Mouse (Mus musculus) hindbrain, postnatal 0 days (tissue): ENCODE data around the gene Crebl2. TPM values are rescaled to one million over a fixed set of nuclear protein-coding genes. Genes with fewer than 3 reads are reported as not detected.

Source experiments
- ATAC-seq: fragments of 200-750 bp; cut with Nextera tagmentation; 2 replicates; pipeline ENCODE4 v1.8.0; 2017; ENCODE audit warnings: mild to moderate bottlenecking, moderate TSS enrichment, moderate library complexity
- DNase-seq: peaks from one replicate; pipeline ENCODE4 v3.0.0-alpha.2; 2015; ENCODE audit warnings: low spot score
- H3K27ac ChIP-seq: fragments of 300-500 bp; sonication (generic); 2 replicates; pipeline ENCODE4 v1.5.1; 2014; ENCODE audit warnings: mild to moderate bottlenecking
- H3K27me3 ChIP-seq: fragments of 300-500 bp; sonication (generic); 2 replicates; pipeline ENCODE4 v1.6.1; 2014; ENCODE audit warnings: low read length, mixed read lengths; ENCODE audit not compliant: insufficient read depth
- H3K36me3 ChIP-seq: fragments of 300-500 bp; sonication (generic); 2 replicates; pipeline ENCODE4 v1.6.1; 2014; ENCODE audit warnings: low read length, mixed read lengths; ENCODE audit not compliant: insufficient read depth
- H3K4me1 ChIP-seq: fragments of 300-500 bp; sonication (generic); 2 replicates; pipeline ENCODE4 v1.6.1; 2014; ENCODE audit warnings: antibody characterized with exemption, low read length, mixed read lengths; ENCODE audit not compliant: insufficient read depth
- H3K4me2 ChIP-seq: fragments of 300-500 bp; sonication (generic); 2 replicates; pipeline ENCODE4 v1.6.1; 2014; ENCODE audit warnings: low read depth, mild to moderate bottlenecking, low read length, moderate library complexity, mixed read lengths
- H3K4me3 ChIP-seq: fragments of 300-500 bp; sonication (generic); 2 replicates; pipeline ENCODE4 v1.5.1; 2014; ENCODE audit warnings: low read length
- H3K9ac ChIP-seq: fragments of 300-500 bp; sonication (generic); replicated peaks from 2 replicates; pipeline ENCODE4 v1.6.1; 2014; ENCODE audit warnings: mild to moderate bottlenecking, low read length, moderate library complexity, mixed read lengths
- H3K9me3 ChIP-seq: fragments of 300-500 bp; sonication (generic); 2 replicates; pipeline ENCODE4 v1.6.1; 2016; ENCODE audit warnings: low read length, mixed read lengths
- CTCF ChIP-seq: IDR thresholded peaks from 2 replicates; pipeline ENCODE4 v1.5.1; 2016; ENCODE audit warnings: antibody characterized with exemption, control low read depth, low read depth
- WGBS: fragments of 180-500 bp; shearing (Covaris S2); extraction: QIAGEN DNeasy Blood & Tissue Kit; methylation state at CpG from one replicate; pipeline ENCODE4 v1.1.7; 2014; 5-methylcytosine and 5-hydroxymethylcytosine counted together
- polyA plus RNA-seq: library from polyadenylated mRNA; unstranded; fragments of >200 nt; fragmentation: Nextera tagmentation; extraction: Ambion mirVana; gene quantifications from 2 replicates; pipeline ENCODE4 v1.2.1, GENCODE M21; 2015
- total RNA-seq: library from RNA; depleted of rRNA; stranded (reverse); fragments of >200 nt; gene quantifications from 2 replicates; pipeline ENCODE4 v1.2.3, GENCODE M21; 2014

Gene Crebl2
- total and polyA plus RNA-seq, 2 experiments from 2014 or later: 2.6 to 4.4 TPM

GRCm38 (mm10) chr6:134879556-134879955 lies 49.6 kb downstream of the Crebl2 start:
- no peak for TF ChIP-seq CTCF
- Histone ChIP-seq H3K9ac (no peak overlapping the region), H3K4me2 (no peak overlapping the region), H3K9me3 (no peaks in the 10 kb centered on the region), H3K27me3 (no peaks in the 10 kb centered on the region), H3K4me1 (0 out of 2 replicates have a peak, but pooled peaks cover under 1% of the 10 kb centered on the region), H3K4me3 (no peak overlapping the region), H3K27ac (no peak overlapping the region), H3K36me3 (no peaks in the 10 kb centered on the region; the same call in 1 of the 2 replicates)
- WGBS: 77% methylated on average over 5 of the region's 5 CpGs
- ATAC-seq (no peak), DNase-seq (no peak)

- H3K4me1 ChIP-seq: peaks cover 5% of the 10 kb centered on the region; the same call in 1 of the 2 replicates
- no peak overlapping the region for H3K27ac ChIP-seq
- H3K9ac ChIP-seq: no peak overlapping the region
- ATAC-seq: no peak
- 29% methylated on average over 2 of the region's 2 CpGs for WGBS
- no peak overlapping the region for H3K4me3 ChIP-seq
- H3K4me2 ChIP-seq: no peak overlapping the region
- no peaks in the 10 kb centered on the region for H3K9me3 ChIP-seq
- no peaks in the 10 kb centered on the region for H3K27me3 ChIP-seq
- peak; percentile 13 for DNase-seq
- H3K36me3 ChIP-seq: no peaks in the 10 kb centered on the region; the same call in 1 of the 2 replicates
- TF ChIP-seq CTCF: no peak
These were observed 50.1 kb downstream of the Crebl2 start for GRCm38 (mm10) chr6:134880046-134880445.

GRCm38 (mm10) chr6:134883661-134884060 lies 53.7 kb downstream of the Crebl2 start:
- H3K4me1 ChIP-seq: peaks cover 16% of the 10 kb centered on the region; the same call in 1 of the 2 replicates
- no peak overlapping the region for H3K9ac ChIP-seq
- H3K9me3 ChIP-seq: no peaks in the 10 kb centered on the region
- no peak for TF ChIP-seq CTCF
- H3K27ac ChIP-seq: no peak overlapping the region
- ATAC-seq: no peak
- no peak for DNase-seq
- WGBS: 86% methylated on average over 4 of the region's 4 CpGs
- H3K27me3 ChIP-seq: no peaks in the 10 kb centered on the region
- no peak overlapping the region for H3K4me3 ChIP-seq
- no peaks in the 10 kb centered on the region for H3K36me3 ChIP-seq
- H3K4me2 ChIP-seq: no peak overlapping the region

- 85% methylated on average over 2 of the region's 2 CpGs for WGBS
- no peak for TF ChIP-seq CTCF
- 0 out of 2 replicates have a peak overlapping the region, but pooled peaks have one; percentile 46 for H3K4me3 ChIP-seq
- ATAC-seq (no peak), DNase-seq (no peak)
- H3K27me3 ChIP-seq: no peaks in the 10 kb centered on the region
- H3K4me1 ChIP-seq: peaks cover 21% of the 10 kb centered on the region; the same call in 1 of the 2 replicates
- H3K36me3 ChIP-seq: no peaks in the 10 kb centered on the region
- no peak overlapping the region for H3K9ac ChIP-seq
- no peak overlapping the region for H3K27ac ChIP-seq
- peak overlapping the region; percentile 81 for H3K4me2 ChIP-seq
- no peaks in the 10 kb centered on the region for H3K9me3 ChIP-seq
These were observed 55.6 kb downstream of the Crebl2 start for GRCm38 (mm10) chr6:134885515-134885914.

- Histone ChIP-seq H3K4me3 (peak overlapping the region; percentile 46), H3K27ac (peak overlapping the region; percentile 85; the same call in 1 of the 2 replicates), H3K9me3 (no peaks in the 10 kb centered on the region), H3K36me3 (no peaks in the 10 kb centered on the region), H3K4me1 (peaks cover 21% of the 10 kb centered on the region; the same call in 1 of the 2 replicates), H3K9ac (peak overlapping the region; percentile 57), H3K27me3 (no peaks in the 10 kb centered on the region), H3K4me2 (peak overlapping the region; percentile 81)
- DNase-seq: peak; percentile 7
- no peak for ATAC-seq
- no peak for TF ChIP-seq CTCF
- WGBS: 58% methylated on average over 8 of the region's 8 CpGs
These were observed 56.5 kb downstream of the Crebl2 start for GRCm38 (mm10) chr6:134886475-134886874.

GRCm38 (mm10) chr6:134887008-134887407 lies 57.1 kb downstream of the Crebl2 start:
- Histone ChIP-seq H3K27ac (peak overlapping the region; percentile 85), H3K9ac (peak overlapping the region; percentile 57), H3K4me3 (peak overlapping the region; percentile 46), H3K36me3 (no peaks in the 10 kb centered on the region), H3K9me3 (no peaks in the 10 kb centered on the region), H3K4me2 (peak overlapping the region; percentile 81), H3K4me1 (peaks cover 21% of the 10 kb centered on the region; the same call in 1 of the 2 replicates), H3K27me3 (no peaks in the 10 kb centered on the region)
- ATAC-seq (peak; percentile 16; the same call in 1 of the 2 replicates), DNase-seq (peak; percentile 49)
- WGBS: 8% methylated on average over 5 of the region's 5 CpGs
- TF ChIP-seq CTCF: no peak

GRCm38 (mm10) chr6:134887711-134888449 lies 57.9 kb downstream of the Crebl2 start:
- peak; percentile 97 for DNase-seq
- no peak for TF ChIP-seq CTCF
- peaks cover 21% of the 10 kb centered on the region; the same call in 1 of the 2 replicates for H3K4me1 ChIP-seq
- no peaks in the 10 kb centered on the region for H3K36me3 ChIP-seq
- 2% methylated on average over 10 of the region's 10 CpGs for WGBS
- H3K9ac ChIP-seq: peak overlapping the region; percentile 57
- peak overlapping the region; percentile 81 for H3K4me2 ChIP-seq
- H3K27ac ChIP-seq: peak overlapping the region; percentile 85
- ATAC-seq: peak; percentile 95
- H3K27me3 ChIP-seq: no peaks in the 10 kb centered on the region
- H3K4me3 ChIP-seq: peak overlapping the region; percentile 46
- no peaks in the 10 kb centered on the region for H3K9me3 ChIP-seq
